Mouse (Mus musculus) neural tube, embryonic 12.5 days (tissue): Measurements from ENCODE around the gene Eif2b2. TPM values are rescaled to one million over a fixed set of nuclear protein-coding genes. Genes with fewer than 3 reads are reported as not detected.
A peak's percentile ranks its signal among the peaks of the same experiment; 100 is the strongest.

Source experiments
- ATAC-seq: fragments of 200-750 bp; cut with Nextera tagmentation; 2 replicates; pipeline ENCODE4 v1.8.0; 2017; ENCODE audit warnings: low read depth, mild to moderate bottlenecking, moderate TSS enrichment, moderate library complexity; ENCODE audit not compliant: low FRiP score
- H3K27ac ChIP-seq: fragments of 300-500 bp; sonication (generic); 2 replicates; pipeline ENCODE4 v1.5.1; 2016
- H3K27me3 ChIP-seq: fragments of 300-500 bp; sonication (generic); replicated peaks from 2 replicates; pipeline ENCODE4 v1.6.1; 2016; ENCODE audit warnings: mild to moderate bottlenecking
- H3K36me3 ChIP-seq: fragments of 300-500 bp; sonication (generic); 2 replicates; pipeline ENCODE4 v1.6.1; 2016; ENCODE audit warnings: mild to moderate bottlenecking
- H3K4me1 ChIP-seq: fragments of 300-500 bp; sonication (generic); 2 replicates; pipeline ENCODE4 v1.6.1; 2016
- H3K4me2 ChIP-seq: fragments of 300-500 bp; sonication (generic); replicated peaks from 2 replicates; pipeline ENCODE4 v1.6.1; 2016; ENCODE audit warnings: mild to moderate bottlenecking
- H3K4me3 ChIP-seq: fragments of 300-500 bp; sonication (generic); 2 replicates; pipeline ENCODE4 v1.5.1; 2016
- H3K9ac ChIP-seq: fragments of 300-500 bp; sonication (generic); 2 replicates; pipeline ENCODE4 v1.6.1; 2016; ENCODE audit warnings: mild to moderate bottlenecking
- H3K9me3 ChIP-seq: fragments of 300-500 bp; sonication (generic); 2 replicates; pipeline ENCODE4 v1.6.1; 2016; ENCODE audit warnings: mild to moderate bottlenecking
- WGBS: fragments of 180-500 bp; shearing (Covaris S2); methylation state at CpG from one replicate; pipeline ENCODE4 v1.1.7; 2016; 5-methylcytosine and 5-hydroxymethylcytosine counted together
- microRNA-seq: library from miRNA; unstranded; fragments of <30 nt; microRNA quantifications from one replicate; pipeline ENCODE4, GENCODE M21; 2017
- polyA plus RNA-seq: library from polyadenylated mRNA; unstranded; fragments of >200 nt; fragmentation: Nextera tagmentation; extraction: Ambion mirVana; gene quantifications from 2 replicates; pipeline ENCODE4 v1.2.1, GENCODE M21; 2016

The Eif2b2 gene
- polyA plus RNA-seq, 1 experiment from 2014 or later, result 107 TPM

DNA sequence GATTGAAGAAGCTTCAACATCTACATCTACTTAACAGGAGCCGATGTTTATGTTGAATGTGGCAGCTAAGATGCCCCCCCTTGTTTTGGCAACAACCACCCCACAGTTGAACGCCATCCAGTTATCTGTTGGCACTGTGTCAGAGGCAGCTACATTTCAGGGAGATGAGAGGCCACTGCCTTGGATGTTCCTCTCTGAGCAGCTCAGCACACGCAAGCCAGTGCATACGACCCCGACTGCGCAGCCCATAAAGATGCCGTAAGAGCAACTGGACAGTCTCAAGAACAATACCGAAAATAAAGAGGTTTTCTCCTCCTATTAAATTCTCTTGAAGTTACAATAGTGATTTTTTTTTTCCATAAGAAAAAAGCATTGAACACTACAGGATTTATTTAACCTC lies 45.2 kb downstream of the Eif2b2 start:
- no peak overlapping the region for H3K4me3 ChIP-seq
- ATAC-seq, result no peak
- WGBS, result 85% methylated on average over 8 of the region's 8 CpGs

DNA sequence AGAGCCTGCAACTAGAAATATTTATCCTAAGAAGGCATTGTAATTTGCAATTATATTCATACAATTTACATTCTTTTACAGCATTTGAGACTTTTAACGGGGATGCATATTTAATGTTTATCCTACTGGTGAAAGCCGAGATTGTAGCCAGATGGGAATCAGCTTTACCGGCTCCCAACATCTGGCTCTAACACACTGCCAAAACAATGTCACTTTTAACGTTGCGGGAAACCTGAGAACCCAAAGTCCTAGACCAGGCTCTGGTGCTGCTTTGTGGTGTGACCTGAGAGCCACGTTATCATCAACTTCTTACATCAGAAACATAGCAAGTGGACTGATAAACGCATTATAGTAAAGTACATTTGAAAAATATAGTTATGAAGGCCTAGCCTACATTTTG lies 45.7 kb downstream of the Eif2b2 start:
- Histone ChIP-seq H3K9me3 (no peaks in the 10 kb centered on the region), H3K4me1 (peaks cover 1% of the 10 kb centered on the region; the same call in 1 of the 2 replicates), H3K4me2 (no peak overlapping the region), H3K27me3 (no peaks in the 10 kb centered on the region), H3K4me3 (no peak overlapping the region), H3K27ac (no peak overlapping the region), H3K9ac (no peak overlapping the region), H3K36me3 (peaks cover 3% of the 10 kb centered on the region; the same call in 1 of the 2 replicates)
- ATAC-seq, result no peak
- 68% methylated on average over 7 of the region's 7 CpGs for WGBS

More for the DNA sequence above, 45.2 kb downstream of the Eif2b2 start:
- Histone ChIP-seq H3K4me2 (no peak overlapping the region), H3K9ac (no peak overlapping the region), H3K36me3 (peaks cover 3% of the 10 kb centered on the region; the same call in 1 of the 2 replicates), H3K27ac (no peak overlapping the region), H3K4me1 (no peaks in the 10 kb centered on the region), H3K27me3 (no peaks in the 10 kb centered on the region), H3K9me3 (no peaks in the 10 kb centered on the region)

- Histone ChIP-seq H3K27ac (no peak overlapping the region), H3K4me3 (no peak overlapping the region), H3K4me1 (peaks cover 3% of the 10 kb centered on the region; the same call in 1 of the 2 replicates), H3K36me3 (peaks cover 3% of the 10 kb centered on the region; the same call in 1 of the 2 replicates), H3K9ac (no peak overlapping the region), H3K9me3 (no peaks in the 10 kb centered on the region), H3K4me2 (no peak overlapping the region), H3K27me3 (no peaks in the 10 kb centered on the region)
- 95% methylated on average over 3 of the region's 3 CpGs for WGBS
- ATAC-seq, result no peak
Measured at GRCm38 (mm10) chr12:85266248-85266647, 47.0 kb downstream of the Eif2b2 start.

DNA sequence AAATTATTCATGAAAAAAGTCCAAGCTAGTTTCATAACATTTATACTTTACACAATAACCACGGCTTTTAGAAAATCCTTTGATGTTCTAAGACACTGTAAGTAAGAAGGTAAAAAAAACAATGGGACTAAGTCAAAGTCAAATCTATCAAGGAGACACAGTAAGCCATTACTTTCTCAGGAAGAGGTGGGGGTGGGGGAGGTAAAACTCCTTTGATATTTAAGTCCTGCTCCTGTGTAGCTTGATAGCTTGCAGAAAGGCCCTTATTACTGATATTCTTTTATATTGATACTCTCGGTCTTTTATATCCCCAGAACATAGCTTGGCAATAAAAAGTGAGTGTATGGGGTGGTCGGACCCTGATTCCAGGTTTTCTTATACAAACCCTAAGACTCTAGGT lies 50.5 kb downstream of the Eif2b2 start:
- Histone ChIP-seq H3K27ac (no peak overlapping the region), H3K4me3 (peak overlapping the region; percentile 47), H3K9ac (peak overlapping the region; percentile 60), H3K9me3 (no peaks in the 10 kb centered on the region), H3K36me3 (peaks cover 3% of the 10 kb centered on the region; the same call in 1 of the 2 replicates), H3K27me3 (no peaks in the 10 kb centered on the region), H3K4me1 (peaks cover 3% of the 10 kb centered on the region; the same call in 1 of the 2 replicates), H3K4me2 (peak overlapping the region; percentile 62)
- ATAC-seq, result no peak; the same call in 1 of the 2 replicates
- 51% methylated on average over 3 of the region's 3 CpGs for WGBS

DNA sequence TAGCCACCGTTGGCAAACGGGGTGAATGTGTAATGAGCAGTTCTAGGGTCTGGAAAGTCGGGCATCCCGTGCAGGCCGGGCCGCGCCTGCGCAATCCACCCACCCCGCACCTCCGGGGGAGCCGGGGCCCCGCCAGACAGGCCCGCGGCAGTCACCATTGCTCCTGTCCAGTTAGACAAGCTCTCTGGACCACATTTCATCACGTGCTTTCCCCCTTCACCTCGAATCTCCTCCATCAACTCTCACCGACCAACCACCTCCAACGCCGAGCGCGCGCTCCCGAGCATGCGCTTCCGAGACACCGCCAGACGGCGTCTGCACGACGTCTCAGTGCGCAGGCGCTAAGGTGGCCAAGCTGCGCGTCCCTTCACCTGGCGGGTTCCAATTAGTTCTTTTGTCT lies 51.0 kb downstream of the Eif2b2 start, which contains the start of gene Mlh3:
TSS of gene Mlh3 (minus strand) at position 281 of the 400 bp plus-strand sequence.
- peaks cover 3% of the 10 kb centered on the region; the same call in 1 of the 2 replicates for H3K36me3 ChIP-seq
- WGBS, result under 1% methylated on average over 35 of the region's 35 CpGs
- H3K9me3 ChIP-seq, result no peaks in the 10 kb centered on the region
- peak within 1 kb of the TSS; percentile 70; the same call in 1 of the 2 replicates for H3K27ac ChIP-seq
- H3K9ac ChIP-seq, result peak within 1 kb of the TSS; percentile 60
- no peaks in the 10 kb centered on the region for H3K27me3 ChIP-seq
- H3K4me2 ChIP-seq, result peak within 1 kb of the TSS; percentile 62
- peaks cover 3% of the 10 kb centered on the region; the same call in 1 of the 2 replicates for H3K4me1 ChIP-seq
- ATAC-seq, result peak; percentile 96
- H3K4me3 ChIP-seq, result peak within 1 kb of the TSS; percentile 47

GRCm38 (mm10) chr12:85271132-85271842 lies 52.0 kb downstream of the Eif2b2 start:
- H3K9ac ChIP-seq, result no peak overlapping the region
- H3K4me2 ChIP-seq, result peak overlapping the region; percentile 62; the same call in 1 of the 2 replicates
- no peaks in the 10 kb centered on the region for H3K9me3 ChIP-seq
- H3K27me3 ChIP-seq, result no peaks in the 10 kb centered on the region
- 78% methylated on average over 7 of the region's 7 CpGs for WGBS
- no peak for ATAC-seq
- H3K36me3 ChIP-seq, result peaks cover 3% of the 10 kb centered on the region; the same call in 1 of the 2 replicates
- peaks cover 3% of the 10 kb centered on the region; the same call in 1 of the 2 replicates for H3K4me1 ChIP-seq
- H3K27ac ChIP-seq, result no peak overlapping the region
- no peak overlapping the region for H3K4me3 ChIP-seq

DNA sequence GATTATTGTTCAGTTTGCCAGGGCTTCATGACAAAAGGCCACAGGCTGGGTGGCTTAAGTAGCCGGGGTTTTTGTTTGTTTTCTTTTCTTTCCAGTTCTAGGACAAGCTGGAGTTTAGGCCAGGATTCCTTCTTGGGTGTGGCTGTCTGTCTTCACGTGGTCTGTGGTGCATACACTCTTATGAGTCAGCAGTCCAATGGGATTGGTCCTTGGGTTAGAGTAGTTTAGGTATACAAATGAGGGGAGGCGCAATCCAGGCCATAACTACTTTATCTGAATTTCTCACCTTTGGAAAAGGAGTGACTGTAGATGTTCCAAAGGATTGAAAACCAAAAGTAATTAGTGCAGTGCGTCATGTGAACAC lies 52.5 kb downstream of the Eif2b2 start:
- H3K4me1 ChIP-seq, result peaks cover 3% of the 10 kb centered on the region; the same call in 1 of the 2 replicates
- no peaks in the 10 kb centered on the region for H3K9me3 ChIP-seq
- H3K4me2 ChIP-seq, result no peak overlapping the region
- ATAC-seq, result no peak
- no peaks in the 10 kb centered on the region for H3K27me3 ChIP-seq
- 82% methylated on average over 4 of the region's 4 CpGs for WGBS
- no peak overlapping the region for H3K4me3 ChIP-seq
- no peak overlapping the region for H3K9ac ChIP-seq
- H3K27ac ChIP-seq, result no peak overlapping the region
- peaks cover 3% of the 10 kb centered on the region; the same call in 1 of the 2 replicates for H3K36me3 ChIP-seq

- 84% methylated on average over 10 of the region's 10 CpGs for WGBS
- H3K4me2 ChIP-seq, result no peak overlapping the region
Measured at GRCm38 (mm10) chr12:85273508-85273907, 54.2 kb downstream of the Eif2b2 start.

More at GRCm38 (mm10) chr12:85273508-85273907, 54.2 kb downstream of the Eif2b2 start:
- H3K9me3 ChIP-seq, result no peaks in the 10 kb centered on the region
- H3K27ac ChIP-seq, result no peak overlapping the region
- no peak overlapping the region for H3K4me3 ChIP-seq
- no peak for ATAC-seq
- H3K36me3 ChIP-seq, result no peaks in the 10 kb centered on the region
- H3K9ac ChIP-seq, result no peak overlapping the region
- peaks cover 3% of the 10 kb centered on the region; the same call in 1 of the 2 replicates for H3K4me1 ChIP-seq
- H3K27me3 ChIP-seq, result no peaks in the 10 kb centered on the region

Small RNAs within 50 kb of the gene (microRNA-seq; reads per million reads assigned to microRNA genes)
- not detected for gene Mir6938

Other genes starting within 250 kb of the Eif2b2 start
- 129 and 134 TPM in 2 replicates for gene Fcf1, start 248.6 kb upstream of the Eif2b2 start, polyA plus RNA-seq
- 27.8 and 28.7 TPM in 2 replicates for gene Arel1, start 248.6 kb upstream of the Eif2b2 start, polyA plus RNA-seq
- 36.8 and 40.1 TPM in 2 replicates for gene Ylpm1, start 223.2 kb upstream of the Eif2b2 start, polyA plus RNA-seq
- gene Prox2, start 108.7 kb upstream of the Eif2b2 start, polyA plus RNA-seq, result 4.2 and 5.6 TPM in 2 replicates
- 114 and 116 TPM in 2 replicates for gene Dlst, start 108.6 kb upstream of the Eif2b2 start, polyA plus RNA-seq
- 13.3 and 14.6 TPM in 2 replicates for gene Rps6kl1, start 68.2 kb upstream of the Eif2b2 start, polyA plus RNA-seq
- gene Pgf, start 41.7 kb upstream of the Eif2b2 start, polyA plus RNA-seq, result 9.7 and 10.9 TPM in 2 replicates
- gene Mlh3, start 51.1 kb downstream of the Eif2b2 start, polyA plus RNA-seq, result 8.3 and 9.0 TPM in 2 replicates
- 67.1 TPM in 2 replicates for gene Acyp1, start 69.0 kb downstream of the Eif2b2 start, polyA plus RNA-seq
- 1.1 and 1.2 TPM in 2 replicates for gene Zc2hc1c, start 69.1 kb downstream of the Eif2b2 start, polyA plus RNA-seq
- gene Nek9, start 119.9 kb downstream of the Eif2b2 start, polyA plus RNA-seq, result 21.3 and 23.7 TPM in 2 replicates
- 230 and 234 TPM in 2 replicates for gene Tmed10, start 155.4 kb downstream of the Eif2b2 start, polyA plus RNA-seq